Mouse (Mus musculus) cerebellum, adult 2 months (tissue): ENCODE results near the gene Serpinb1a. TPM values are rescaled to one million over a fixed set of nuclear protein-coding genes. Genes with fewer than 3 reads are reported as not detected.

Experiments used
- DNase-seq, 2 experiments: peaks; one replicate each; pipeline ENCODE4 v3.0.0; 2021
- H3K27ac ChIP-seq: fragments of 200-500 bp; 2 replicates; pipeline ENCODE4 v1.5.1; 2012; ENCODE audit warnings: low read length, control low read depth, inconsistent platforms; ENCODE audit not compliant: insufficient read depth
- H3K27me3 ChIP-seq: fragments of 200-500 bp; 2 replicates; pipeline ENCODE4 v1.6.1; 2012; ENCODE audit warnings: inconsistent platforms, mild to moderate bottlenecking, low read length, moderate library complexity; ENCODE audit not compliant: control insufficient read depth, insufficient read depth
- H3K4me1 ChIP-seq: fragments of 200-500 bp; 2 replicates; pipeline ENCODE4 v1.6.1; 2011; ENCODE audit warnings: low read length; ENCODE audit not compliant: control insufficient read depth, insufficient read depth
- H3K4me3 ChIP-seq: fragments of 200-500 bp; replicated peaks from 2 replicates; pipeline ENCODE3; 2011; ENCODE audit warnings: mild to moderate bottlenecking, low read depth, low read length, control low read depth; ENCODE audit not compliant: insufficient read depth
- CTCF ChIP-seq: fragments of 200-500 bp; IDR thresholded peaks from 2 replicates; pipeline ENCODE4 v1.5.1; 2011; ENCODE audit warnings: low read depth, mild to moderate bottlenecking, control low read depth, low read length, moderate library complexity, borderline replicate concordance; ENCODE audit not compliant: insufficient read depth
- POLR2A ChIP-seq: fragments of 200-500 bp; IDR thresholded peaks from 2 replicates; pipeline ENCODE4 v1.6.1; 2011; ENCODE audit warnings: low read length, control low read depth, borderline replicate concordance; ENCODE audit not compliant: insufficient read depth
- WGBS: fragments of 180-500 bp; shearing (Covaris S2); methylation state at CpG from one replicate; pipeline ENCODE4 v1.1.7; 2018; 5-methylcytosine and 5-hydroxymethylcytosine counted together
- polyA plus RNA-seq: library from polyadenylated mRNA; depleted of rRNA; stranded (reverse); fragments of >200 nt; gene quantifications from 2 replicates; pipeline ENCODE4 v1.2.3, GENCODE M21; 2012; rRNA removed

The Serpinb1a gene
- polyA plus RNA-seq, 1 experiment, result 31.1 TPM

- no peak overlapping the region for H3K4me3 ChIP-seq
- TF ChIP-seq CTCF (no peak), POLR2A (no peak)
- no peaks in the 10 kb centered on the region for H3K4me1 ChIP-seq
- no peaks in the 10 kb centered on the region for H3K27me3 ChIP-seq
- DNase-seq, result no peak
- H3K27ac ChIP-seq, result no peak overlapping the region
These were observed 50.1 kb downstream of the Serpinb1a start for GRCm38 (mm10) chr13:32800859-32801258.

- no peak for DNase-seq
- no peak for TF ChIP-seq CTCF
- TF ChIP-seq POLR2A, result no peak
- WGBS, result 81% methylated on average over 2 of the region's 2 CpGs
These were observed 51.9 kb downstream of the Serpinb1a start for GRCm38 (mm10) chr13:32799131-32799530.

GRCm38 (mm10) chr13:32797085-32797484 lies 53.9 kb downstream of the Serpinb1a start:
- Histone ChIP-seq H3K27ac (no peak overlapping the region), H3K27me3 (no peaks in the 10 kb centered on the region), H3K4me1 (peaks cover 4% of the 10 kb centered on the region; the same call in 1 of the 2 replicates), H3K4me3 (no peak overlapping the region)
- WGBS, result 89% methylated on average over 1 of the region's 1 CpGs
- DNase-seq, result no peak
- no peak for TF ChIP-seq POLR2A
- no peak for TF ChIP-seq CTCF

More at GRCm38 (mm10) chr13:32799131-32799530, 51.9 kb downstream of the Serpinb1a start:
- no peak overlapping the region for H3K4me3 ChIP-seq
- H3K27me3 ChIP-seq, result no peaks in the 10 kb centered on the region
- peaks cover 4% of the 10 kb centered on the region; the same call in 1 of the 2 replicates for H3K4me1 ChIP-seq
- H3K27ac ChIP-seq, result no peak overlapping the region

- DNase-seq, result no peak
- WGBS, result 90% methylated on average over 5 of the region's 5 CpGs
- Histone ChIP-seq H3K27me3 (no peaks in the 10 kb centered on the region), H3K4me3 (no peak overlapping the region), H3K4me1 (peaks cover 4% of the 10 kb centered on the region; the same call in 1 of the 2 replicates), H3K27ac (no peak overlapping the region)
- TF ChIP-seq CTCF (no peak), POLR2A (no peak)
These were observed 55.8 kb downstream of the Serpinb1a start for GRCm38 (mm10) chr13:32795166-32795565.

GRCm38 (mm10) chr13:32794619-32795018 lies 56.4 kb downstream of the Serpinb1a start:
- WGBS, result 2% methylated on average over 2 of the region's 2 CpGs
- no peak for TF ChIP-seq CTCF
- TF ChIP-seq POLR2A, result no peak
- DNase-seq, result peak in 1 of 2 experiments; percentile 34
- Histone ChIP-seq H3K4me1 (peaks cover 4% of the 10 kb centered on the region; the same call in 1 of the 2 replicates), H3K4me3 (no peak overlapping the region), H3K27me3 (no peaks in the 10 kb centered on the region), H3K27ac (no peak overlapping the region)

Other genes starting within 250 kb of the Serpinb1a start
- 0.19 and 0.21 TPM in 2 replicates for gene Mylk4, start 67.2 kb downstream of the Serpinb1a start, polyA plus RNA-seq
- gene Wrnip1, start 49.1 kb downstream of the Serpinb1a start, polyA plus RNA-seq, result 57.2 and 63.7 TPM in 2 replicates
- gene D930007J09Rik, start 48.3 kb downstream of the Serpinb1a start, polyA plus RNA-seq, result 0.88 TPM in 1 of 2 replicates, not detected in the other
- 0.11 TPM in 1 of 2 replicates, not detected in the other for gene Serpinb1c, start 47.0 kb upstream of the Serpinb1a start, polyA plus RNA-seq
- 1.5 and 1.6 TPM in 2 replicates for gene Serpinb6b, start 114.0 kb upstream of the Serpinb1a start, polyA plus RNA-seq
- gene Serpinb9, start 152.1 kb upstream of the Serpinb1a start, polyA plus RNA-seq, result 4.5 and 4.6 TPM in 2 replicates
- 0.03 and 0.05 TPM in 2 replicates for gene Serpinb9b, start 176.2 kb upstream of the Serpinb1a start, polyA plus RNA-seq
- 9.1 and 10.3 TPM in 2 replicates for gene Serpinb1b, start 227.4 kb upstream of the Serpinb1a start, polyA plus RNA-seq